Mouse (Mus musculus): Measurements from ENCODE around the gene Slc26a10.
"Not testable (repeated sequence)": the region's sequence is repeated elsewhere in the genome, so short reads cannot be mapped to it uniquely, and the experiment has no call there.

Gene Slc26a10

DNA sequence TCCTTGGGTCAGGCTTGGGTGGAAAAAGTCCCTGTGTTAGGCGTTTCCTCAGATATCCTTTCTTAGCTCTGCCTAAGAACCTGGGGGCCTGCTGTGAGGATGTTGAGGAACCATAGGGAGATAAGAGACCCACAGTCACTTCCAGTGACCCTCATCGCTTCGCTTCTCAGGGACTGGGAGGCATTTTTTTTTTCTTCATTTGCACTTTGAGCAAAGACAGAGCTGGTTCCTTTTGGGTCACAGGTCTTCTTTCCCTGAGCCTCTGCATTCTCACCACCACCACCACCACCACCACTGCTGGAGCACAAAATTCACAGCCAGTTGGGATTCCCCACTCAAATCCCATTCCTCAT lies 226 bp upstream of the Slc26a10 start:
- DNase-seq = no peak

DNA sequence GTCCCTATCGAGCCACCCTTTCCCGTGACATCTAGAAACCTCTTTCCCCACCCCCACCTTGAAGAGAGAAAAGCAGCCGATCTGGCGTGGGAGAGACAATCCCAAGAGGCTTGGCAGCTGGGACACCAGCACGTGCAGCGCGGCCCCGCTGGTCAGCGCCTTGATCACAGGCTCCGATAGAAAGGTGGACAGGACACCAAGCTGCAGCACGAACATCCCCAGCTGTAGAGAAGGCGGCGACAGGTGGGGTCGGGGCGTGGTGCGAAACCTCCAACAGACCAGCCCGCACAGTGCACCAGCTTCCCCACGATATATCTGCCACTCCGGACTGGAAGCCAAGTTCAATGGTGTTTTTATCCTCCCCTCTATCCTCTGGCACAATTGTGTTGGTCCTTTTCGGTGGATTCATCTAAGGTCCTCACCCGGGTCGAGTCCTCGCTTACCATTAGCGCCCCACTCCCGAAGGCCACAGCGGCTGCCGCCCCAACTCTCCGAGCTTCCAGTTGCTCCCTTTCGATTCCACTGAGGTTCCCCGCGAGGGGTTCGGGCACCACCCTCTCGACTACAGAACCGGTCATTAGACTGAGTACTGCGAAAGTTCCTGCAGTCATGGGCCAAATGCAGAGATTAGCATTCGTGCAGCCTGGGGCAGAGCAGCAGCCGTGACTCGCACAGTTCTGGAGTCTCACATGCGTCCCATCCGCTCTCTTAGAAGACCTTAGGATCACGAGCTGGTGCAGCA lies 2.0 kb downstream of the Slc26a10 start:
- DNase-seq = no peak

DNA sequence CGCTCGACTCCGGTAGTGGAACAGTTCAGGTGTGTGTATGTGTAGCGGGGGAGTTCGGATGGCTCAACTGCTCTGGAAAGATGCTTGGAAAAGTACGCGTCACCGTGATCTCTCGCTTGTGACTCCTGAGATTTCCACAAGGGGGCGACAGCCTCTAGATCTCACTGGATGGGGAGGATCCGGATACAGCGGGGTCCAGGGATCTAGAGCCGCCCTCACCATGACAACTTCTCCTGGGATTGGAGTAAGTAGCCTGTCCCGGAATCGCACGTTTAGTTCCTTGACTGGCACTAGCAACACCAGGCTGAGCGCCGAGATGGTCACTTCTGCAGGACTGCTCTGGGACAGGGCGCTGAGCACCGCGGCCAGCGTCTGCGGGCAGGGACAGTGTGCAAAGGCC lies 2.7 kb downstream of the Slc26a10 start:
- DNase-seq = peak; percentile 74

DNA sequence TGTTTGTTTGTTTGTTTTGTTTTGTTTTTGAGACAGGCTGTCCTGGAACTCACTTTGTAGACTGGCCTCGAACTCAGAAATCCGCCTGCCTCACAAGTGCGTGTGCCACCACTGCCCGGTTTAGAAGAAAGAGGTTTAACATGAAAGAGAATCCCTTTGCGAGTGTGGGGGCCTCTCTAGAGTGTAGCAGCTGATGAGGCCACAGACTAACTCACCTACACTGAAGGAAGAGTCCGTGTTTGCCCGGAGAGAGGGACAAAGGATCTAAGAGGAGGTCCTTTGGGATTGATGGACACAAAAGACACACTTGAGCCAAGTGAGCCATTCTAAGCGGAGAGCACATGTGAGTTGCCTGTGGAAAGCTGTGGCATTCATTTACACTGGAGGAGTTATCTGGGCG lies 3.2 kb downstream of the Slc26a10 start:
- DNase-seq = no peak

DNA sequence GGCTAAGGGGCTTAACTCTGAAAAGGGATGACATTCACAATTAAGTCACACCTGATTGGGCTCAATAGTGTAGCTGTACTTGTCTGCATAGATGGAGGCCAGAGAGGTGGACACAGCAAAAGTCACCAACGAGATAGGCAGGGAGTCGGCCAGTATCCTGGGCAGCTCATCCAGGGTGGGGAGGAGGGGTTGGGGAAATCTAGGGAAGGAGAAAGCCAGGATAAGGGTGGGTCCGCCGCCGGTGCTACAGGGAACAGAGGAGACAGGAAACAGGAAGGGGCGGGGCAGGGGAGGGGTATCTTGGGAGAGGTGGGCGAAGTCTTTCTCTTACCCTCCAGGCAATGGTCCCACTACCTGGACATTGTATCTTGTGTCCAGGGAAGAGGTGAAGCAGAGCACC lies 3.7 kb downstream of the Slc26a10 start:
- DNase-seq = no peak

DNA sequence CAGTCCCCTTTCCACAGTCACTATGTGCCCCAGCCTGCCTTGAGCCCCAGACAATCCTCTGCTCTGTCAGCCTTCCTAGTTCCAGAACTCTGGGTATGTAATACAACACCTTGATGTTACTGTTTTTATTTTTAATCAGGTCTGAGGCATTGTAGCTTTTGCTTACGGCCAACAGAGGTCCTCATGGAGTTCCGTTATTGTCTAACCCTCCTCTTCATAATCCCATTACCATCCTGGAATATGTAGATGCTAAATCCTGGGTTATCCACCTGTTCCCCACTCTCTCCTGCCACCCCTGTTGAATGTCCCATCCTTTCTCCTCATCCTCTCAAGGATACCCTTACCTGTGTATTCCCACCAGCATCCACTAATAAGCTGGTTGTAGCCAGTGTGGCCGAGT lies 4.2 kb downstream of the Slc26a10 start:
- no peak for DNase-seq

DNA sequence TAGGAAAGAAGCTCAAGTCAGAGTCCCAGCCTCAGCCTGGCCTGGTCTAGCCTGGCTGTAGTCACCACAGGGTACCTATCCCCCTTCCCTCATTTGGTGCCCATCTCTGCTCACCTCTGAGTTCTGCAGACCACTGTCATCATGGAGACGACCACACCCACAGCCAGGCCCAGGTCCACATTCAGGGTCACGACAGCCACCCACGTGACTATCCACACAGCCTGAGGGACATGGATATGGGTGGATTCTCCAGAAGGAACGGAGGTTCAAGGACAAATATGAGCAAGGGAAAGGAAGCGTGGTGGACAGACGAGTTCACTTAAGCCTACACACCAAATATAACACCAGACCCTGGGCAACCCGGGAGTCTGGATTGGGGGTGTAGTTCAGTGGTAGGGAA lies 6.3 kb downstream of the Slc26a10 start:
- no peak for DNase-seq

DNA sequence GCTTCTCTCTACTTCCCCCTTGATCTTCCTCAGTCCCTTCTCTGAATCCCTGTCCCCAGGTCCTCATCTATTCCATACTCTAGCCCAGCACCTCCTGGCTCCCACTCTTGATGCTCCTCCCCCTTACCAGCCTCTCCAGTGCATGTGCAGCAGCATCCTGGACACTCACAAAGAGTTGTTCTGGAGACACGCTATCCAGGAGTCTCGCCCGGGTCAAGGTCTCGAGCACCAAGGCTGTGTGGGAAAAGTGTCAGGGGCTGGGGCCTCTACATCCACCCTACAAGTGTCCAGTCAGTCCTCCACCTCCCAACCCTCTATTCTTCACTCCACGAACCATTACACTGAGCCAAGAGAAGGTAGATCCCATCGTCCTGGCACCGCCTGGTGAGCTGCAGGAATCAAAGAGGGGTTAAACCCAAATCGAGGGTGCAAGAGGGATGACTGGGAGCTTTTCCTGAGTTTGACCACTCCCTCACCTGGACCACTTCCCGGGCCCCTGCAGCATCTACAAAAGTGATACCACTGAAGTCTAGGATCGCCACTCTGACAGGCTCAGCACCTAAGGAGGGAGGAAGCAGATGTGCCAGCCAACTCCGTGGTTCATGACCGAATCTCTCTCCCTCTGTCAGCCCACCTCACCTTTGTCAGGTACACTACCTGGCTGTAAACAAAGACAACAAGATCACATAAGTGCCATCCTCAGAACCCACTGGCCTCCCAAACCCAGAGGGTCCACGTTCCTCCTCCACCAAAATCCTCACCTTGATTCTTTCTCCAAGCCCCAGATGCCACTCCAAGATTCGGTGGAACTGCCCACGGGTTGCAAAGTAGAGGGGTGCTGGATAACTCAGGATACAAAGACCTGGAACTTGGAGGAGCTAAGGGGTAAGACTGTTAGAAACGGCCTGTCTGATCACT lies 7.0 kb downstream of the Slc26a10 start:
- no peak for DNase-seq

DNA sequence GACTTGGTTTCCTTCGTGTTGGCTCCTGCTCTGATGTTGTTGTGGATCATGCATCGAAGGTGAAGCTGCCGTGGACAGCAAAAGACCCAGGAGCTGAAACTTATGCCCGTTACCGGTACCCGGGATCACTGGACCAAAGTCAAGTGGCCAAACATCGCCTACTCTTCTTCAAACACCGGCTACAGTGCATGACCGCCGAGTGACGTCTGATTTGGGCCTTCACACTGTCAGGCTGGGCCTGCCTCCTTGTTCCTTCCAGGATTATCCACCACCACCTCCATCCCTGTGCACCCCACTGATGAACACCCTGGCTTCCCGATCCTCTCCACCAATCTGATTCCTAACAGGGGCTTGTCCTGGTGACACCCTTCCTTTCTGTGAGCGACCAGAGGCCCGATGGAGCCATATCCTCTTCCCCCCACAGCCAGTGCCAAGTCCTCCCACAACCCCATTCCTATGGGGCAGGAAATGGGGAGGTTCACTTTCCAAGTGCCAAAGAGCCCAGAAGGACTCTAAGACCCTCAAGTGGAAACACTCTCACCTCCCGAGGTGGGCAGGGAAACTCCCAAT lies 8.7 kb downstream of the Slc26a10 start:
- no peak for DNase-seq

DNA sequence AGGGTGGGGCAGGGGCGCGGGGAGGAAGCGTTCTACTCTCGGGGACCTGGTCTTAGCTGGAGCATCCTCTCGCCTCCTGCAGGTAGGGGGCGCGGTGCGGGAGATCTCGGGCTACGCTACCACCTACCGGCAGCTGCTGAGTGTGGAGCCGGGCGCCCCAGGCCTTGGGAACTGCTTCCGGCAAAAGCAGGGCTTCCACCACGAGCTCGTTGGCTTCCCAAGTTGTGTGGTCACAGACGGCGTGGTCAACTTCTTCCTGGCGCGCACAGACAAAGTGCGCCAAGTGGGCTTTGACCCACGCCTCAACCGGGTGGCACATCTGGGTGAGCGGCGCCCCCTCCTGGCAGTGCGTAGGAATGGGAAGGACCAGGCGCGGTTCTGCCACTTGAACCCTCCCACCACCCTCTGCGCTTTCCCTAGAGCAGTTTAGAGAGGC lies 9.6 kb downstream of the Slc26a10 start:
- DNase-seq = peak; percentile 85

DNA sequence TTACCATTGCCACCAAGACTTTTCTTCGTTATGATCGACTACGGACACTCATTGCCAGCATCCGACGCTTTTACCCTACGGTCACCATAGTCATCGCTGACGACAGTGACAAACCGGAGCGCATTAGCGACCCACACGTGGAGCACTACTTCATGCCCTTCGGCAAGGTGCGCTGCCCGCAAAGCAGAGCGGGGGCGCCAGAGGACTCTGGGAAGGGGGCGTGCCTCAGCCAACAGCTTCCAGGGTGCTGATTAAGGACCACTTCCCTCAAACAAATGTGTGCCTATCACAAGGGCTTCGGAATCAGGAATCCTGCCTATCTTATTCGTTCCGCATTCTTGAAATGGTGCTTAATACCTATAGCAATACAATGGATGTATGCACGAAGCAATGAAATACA lies 10.4 kb downstream of the Slc26a10 start:
- DNase-seq = no peak

DNA sequence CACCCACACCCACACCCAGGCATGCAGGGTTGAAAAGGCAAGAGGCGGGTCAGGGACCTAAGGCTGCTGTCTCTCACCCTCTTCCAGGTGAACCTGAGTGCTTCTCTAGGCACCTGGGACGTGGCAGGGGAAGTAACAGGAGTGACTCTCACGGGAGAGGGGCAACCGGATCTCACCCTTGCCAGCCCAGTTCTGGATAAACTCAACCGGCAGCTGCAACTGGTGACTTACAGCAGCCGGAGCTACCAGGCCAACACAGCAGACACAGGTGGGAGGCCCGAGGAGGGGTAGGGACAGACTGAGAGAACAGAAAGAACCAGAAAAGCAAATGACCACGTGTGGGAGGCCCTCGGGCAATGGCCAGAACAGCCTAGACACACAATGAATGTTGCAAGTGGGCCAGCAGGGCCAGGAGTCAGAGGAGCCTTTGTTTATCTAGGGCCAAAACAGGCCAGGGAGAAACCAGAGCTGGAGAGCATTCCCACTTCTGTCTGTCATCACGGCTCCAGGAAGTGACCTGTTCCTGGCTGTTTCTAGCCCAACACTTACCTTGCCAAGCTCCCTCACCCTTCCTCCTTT lies 12.7 kb downstream of the Slc26a10 start:
- no peak for DNase-seq

DNA sequence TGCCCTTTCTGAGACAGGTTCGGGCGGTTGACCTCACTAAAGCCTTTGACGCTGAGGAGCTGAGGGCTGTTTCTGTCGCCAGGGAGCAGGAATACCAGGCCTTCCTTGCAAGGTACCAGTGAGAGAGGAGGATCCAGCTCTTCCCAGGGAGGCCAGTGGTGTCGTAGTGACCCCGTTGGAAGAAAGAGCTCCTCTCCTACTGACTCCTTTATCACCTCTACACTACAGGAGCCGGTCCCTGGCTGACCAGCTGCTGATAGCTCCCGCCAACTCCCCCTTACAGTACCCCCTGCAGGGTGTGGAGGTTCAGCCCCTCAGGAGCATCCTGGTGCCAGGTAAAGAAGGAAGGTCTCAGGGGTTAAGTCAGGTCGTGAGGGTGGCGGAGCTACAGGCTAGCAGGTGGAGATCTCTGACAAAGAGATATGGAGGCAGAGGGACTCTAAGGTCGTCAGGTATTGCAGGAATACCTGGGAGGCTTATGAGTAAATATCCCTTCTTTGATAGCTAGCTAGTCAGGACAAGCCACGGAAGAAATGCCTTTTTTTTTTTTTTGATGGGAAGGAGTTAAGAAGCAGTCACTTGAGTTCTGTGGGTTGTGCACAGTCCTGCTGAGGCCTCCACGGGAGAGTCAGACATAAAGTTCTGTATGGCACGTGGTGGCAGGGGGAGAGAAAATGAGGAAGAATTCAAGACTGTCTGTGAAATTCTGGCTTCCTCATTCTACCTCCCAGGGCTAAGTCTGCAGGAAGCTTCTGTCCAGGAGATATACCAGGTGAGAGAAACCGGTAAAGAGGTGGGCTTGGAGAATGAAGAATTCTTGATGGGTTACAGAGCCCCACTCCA lies 13.5 kb downstream of the Slc26a10 start:
- DNase-seq = no peak

DNA sequence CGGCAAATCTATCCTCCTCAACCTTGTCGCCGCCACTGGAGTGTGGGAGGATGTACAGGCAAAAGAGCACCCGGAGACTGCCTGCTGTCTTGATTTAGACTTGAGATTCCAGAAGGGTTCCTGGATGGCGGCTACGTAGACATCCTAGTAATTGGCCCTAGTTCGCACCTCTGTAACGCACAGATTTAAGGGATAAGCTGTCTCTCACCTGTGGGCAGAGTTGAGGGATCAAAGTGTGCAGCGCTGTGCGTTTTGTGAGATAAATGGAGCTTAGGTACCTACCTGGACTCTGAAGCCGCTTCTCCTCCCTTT lies 14.1 kb downstream of the Slc26a10 start:
- no peak for DNase-seq

DNA sequence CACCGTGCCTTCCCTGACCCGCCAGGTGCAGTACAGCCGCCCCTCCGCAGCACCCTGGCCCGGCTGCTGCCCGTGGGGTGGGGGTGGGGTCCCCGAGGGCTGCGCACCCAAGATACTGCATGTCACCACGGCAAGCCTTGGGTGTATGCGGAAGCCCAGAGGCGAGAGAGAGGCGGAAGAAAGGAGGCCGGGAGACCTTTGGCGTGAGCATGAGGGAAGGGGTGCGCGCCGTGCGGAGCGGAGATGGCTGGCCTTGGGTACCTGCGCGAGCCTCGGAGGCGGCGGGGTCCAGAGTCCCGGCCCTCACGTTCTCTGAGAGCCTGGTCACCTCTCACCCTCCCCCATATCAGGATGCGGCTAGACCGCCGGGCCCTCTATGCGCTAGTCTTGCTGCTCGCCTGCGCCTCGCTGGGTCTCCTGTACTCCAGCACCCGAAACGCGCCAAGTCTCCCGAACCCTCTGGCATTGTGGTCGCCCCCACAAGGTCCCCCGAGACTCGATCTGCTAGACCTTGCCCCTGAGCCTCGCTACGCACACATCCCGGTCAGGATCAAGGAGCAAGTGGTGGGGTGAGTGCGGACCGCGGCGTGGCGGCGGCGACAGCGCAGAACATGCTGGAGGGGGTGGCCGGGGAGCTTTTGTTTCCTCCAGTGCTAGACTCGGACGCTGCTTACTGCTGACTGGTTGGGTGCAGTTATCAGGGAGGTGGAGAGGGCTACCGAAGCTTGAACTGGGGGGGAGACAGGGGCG lies 14.6 kb downstream of the Slc26a10 start:
- no peak for DNase-seq

DNA sequence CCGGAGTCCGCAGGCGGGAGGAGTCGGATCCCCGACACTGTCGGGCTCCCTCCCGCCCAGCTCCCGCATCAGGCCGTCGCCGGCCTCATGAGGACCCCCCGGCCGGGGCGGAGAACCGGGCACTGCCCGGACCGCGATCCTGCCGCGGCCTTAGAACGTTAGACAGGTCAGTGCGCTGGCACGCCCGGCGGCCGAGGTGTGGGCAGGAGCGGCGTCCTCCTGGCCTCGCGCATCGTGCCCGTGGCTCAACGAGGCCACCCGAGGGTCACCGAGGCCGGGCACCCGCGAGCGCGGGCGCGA lies 15.1 kb downstream of the Slc26a10 start:
- DNase-seq = peak; percentile 29

DNA sequence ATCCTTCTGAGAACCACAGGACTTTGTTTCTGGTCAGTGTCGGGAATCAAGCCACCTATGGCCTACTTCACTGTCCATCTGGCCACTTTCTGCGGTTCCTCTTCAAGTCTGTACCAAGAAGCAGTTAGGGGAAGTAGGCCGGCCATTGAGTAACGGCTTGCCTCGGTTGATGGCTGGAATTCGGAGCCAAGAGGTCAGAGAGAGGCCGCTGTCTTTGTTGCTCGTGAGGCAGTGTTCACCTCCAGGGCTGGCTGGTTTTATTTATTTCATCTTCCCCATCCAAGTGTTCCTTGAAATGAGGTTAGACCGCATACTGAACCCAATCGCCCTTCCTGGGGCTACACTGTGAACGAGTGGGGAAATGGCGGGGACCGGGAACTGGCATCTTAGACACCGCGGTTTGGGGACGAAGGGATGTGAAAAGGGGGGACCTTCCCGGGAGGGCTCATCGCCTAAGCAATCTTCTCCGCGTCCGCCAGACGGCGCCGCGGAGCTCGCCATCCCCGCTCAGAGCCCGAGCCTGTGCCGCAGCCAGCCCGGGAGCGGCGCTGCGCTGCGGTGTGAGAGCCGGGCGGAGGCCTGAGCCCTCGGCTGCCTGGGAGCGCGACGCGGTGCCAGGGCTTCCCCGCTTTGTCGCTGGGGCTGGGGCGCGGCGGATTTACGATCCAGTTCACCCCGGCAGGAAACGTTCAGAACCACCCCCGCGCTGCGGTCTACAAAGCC lies 15.7 kb downstream of the Slc26a10 start, which contains the start of gene B4galnt1:
B4galnt1 (plus strand) TSS at position 595 of the 723 bp plus-strand sequence.
- peak; percentile 64 for DNase-seq

DNA sequence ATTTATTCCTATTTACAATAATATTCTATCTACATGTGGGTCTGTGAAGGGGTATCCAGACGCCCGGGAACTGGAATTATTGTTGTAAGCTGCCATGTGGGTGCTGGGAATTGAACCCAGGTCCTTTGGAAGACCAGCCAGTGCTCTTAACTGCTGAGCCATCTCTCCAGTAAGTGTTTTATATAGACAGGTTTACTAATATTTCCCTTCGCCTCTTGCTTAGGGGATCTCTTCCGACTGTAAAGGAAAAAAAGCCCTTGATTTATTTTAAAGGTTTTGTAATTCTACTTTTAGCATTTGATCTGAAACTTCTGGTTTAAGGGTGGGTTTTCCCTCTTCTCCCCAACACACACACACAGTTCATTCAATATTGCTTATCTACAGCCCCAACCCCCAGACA lies 16.3 kb downstream of the Slc26a10 start:
- DNase-seq = no peak

DNA sequence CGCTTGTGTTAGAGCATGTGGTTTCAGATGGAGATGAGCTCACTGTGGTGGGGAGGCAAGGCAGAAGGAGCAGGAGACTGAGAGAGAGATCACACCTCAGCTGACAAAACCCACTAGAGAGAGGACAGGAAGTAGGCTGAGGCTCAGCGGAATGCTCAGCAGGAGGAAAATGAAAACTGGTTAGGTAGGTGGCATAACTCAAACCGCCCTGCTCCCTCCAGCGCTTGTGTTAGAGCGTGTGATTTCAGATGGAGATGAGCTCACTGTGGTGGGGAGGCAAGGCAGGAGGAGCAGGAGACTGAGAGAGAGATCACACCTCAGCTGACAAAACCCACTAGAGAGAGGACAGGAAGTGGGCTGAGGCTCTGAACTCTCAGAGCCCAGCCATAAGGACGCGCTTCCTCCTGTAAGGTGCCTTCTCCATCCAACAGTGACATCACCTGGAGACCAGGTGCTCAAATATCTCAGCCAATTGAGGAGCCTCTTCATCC lies 17.6 kb downstream of the Slc26a10 start:
- DNase-seq = not testable (repeated sequence)

DNA sequence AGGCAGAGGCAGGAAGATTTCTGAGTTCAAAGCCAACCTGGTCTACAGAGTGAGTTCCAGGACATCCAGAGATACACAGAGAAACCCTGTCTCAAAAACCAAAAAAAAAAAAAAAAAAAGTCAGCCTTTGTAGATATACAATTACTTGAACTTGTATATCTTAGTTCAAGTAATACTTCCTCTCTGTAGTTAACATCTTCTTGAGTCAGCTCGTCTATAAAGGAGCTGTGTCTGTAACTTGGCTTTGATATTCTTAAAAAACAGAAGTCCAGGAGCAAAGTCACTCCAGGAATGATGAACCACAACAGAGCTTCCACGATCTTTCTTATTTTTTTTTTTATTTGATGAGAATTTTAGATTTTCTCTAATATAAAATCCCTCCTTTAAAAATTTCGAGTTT lies 19.7 kb downstream of the Slc26a10 start:
- no peak for DNase-seq

DNA sequence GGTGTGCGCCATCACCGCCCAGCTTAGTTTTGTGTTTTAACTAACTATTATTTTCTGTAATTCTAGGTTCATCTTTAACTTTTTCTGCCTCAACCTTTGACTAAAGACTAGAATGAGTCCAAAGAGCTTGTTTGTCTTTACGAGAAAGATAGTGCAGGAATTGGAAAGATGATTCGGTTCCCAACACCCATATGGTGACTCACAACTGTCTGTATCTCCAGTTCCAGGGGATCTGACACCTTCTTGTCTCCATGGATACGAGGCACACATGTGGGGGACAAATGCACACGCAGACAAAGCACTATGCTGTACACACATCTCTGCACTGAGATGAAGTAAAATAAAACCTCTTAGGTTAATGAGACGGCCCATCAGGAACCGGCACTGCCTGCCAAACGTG lies 20.4 kb downstream of the Slc26a10 start:
- peak; percentile 43 for DNase-seq
